Mouse (Mus musculus): ENCODE measurements around the gene Dph6.
"Not testable (repeated sequence)": the region's sequence is repeated elsewhere in the genome, so short reads cannot be mapped to it uniquely, and the experiment has no call there.

Gene Dph6

DNA sequence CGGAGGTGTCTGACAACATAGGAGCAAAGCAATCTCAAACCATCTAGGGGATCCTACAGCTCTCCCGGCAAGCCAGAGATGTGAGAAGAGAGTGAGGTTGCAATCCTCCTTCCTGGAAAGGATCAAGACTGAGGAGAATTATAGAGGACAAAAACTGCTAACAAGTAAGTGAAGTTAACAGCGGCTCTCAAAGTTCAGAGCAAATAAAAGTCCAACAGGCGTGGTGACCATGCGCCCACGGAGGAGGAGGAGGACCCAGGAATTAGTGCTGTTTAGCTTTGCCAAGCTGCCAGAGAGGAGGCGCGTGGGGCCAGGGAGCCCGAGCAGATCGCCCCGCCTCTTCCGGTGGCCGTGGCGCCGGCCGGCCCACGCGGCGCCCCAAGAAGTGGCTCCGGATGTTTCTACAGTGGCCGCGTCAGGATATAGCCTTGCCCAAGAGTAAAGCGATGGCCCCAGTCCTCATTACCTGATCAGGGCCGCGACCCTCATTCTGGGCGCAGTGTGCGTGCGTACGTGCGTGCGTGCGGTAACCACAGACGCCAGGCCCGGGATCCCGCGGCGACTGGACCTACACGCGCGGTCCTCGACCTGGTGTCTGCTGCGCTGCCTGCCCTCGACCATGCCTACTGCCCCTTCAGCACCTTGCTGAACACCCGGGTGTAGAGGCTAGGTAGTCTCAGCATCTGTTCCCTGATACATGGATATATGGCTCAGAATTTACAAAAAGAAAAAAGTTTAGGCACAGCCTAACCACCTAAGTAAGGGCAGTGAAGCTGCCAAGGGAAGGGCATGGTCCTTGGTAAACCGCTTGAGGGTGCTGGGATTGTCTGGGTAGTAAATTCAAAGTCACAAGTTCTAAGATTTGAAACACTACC, at the start of gene Dph6:
TSS of gene Dph6 (minus strand) at position 600 of the 875 bp plus-strand sequence.
- DNase-seq (ENCODE audit: low read depth, low spot score): peak; percentile 88

DNA sequence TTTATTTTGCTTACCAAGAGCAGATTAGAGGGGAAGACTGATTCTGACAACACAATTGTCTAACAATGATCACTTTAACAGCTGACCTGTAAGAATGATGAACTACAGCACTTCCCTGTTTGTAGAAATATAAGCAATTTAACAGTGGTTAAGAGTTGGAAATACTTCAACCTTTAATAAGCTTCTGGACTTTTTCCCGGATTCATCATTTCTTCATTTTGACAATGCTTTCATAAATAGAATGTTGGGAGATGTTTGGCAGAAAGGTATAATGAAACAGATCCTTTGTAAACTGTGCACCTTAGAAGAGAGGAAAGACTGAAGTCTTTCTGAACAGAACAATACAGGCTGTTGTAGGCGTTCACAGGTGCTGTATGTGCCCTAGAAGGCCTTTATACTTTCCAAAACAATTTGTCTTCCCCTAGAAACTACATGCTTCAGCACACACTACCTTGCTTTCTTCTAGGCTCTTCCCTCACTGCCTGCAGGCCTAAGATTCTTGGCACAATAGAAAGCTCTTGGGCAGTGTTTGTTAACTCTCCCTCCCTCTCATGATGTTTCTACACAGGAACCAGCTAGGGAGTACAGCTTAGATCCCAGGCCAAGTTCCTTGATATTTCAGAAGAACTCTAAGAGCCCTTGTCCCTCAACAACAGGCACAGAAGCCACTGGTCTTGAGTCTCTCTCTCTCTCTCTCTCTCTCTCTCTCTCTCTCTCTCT, 46.4 kb upstream of the Dph6 start:
- DNase-seq (ENCODE audit: low read depth, low spot score): no peak

DNA sequence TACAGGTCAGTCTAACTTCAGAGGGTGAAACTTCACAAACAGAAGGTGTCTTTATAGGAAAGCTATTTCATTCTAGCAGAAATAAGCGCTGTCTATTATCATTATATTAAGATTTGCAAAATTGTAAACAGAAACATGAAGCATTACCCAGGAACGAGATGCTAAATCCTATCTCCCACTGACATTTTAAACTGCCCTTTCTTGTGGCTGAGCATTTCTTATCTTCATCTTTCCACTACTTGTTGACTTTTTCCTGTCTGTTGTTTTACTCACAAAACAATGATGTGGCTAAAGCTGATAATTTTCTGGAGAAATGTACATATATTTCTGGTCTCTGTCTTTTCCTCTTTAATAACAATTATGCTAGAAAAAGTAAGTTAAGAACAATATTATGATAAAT, 36.8 kb upstream of the Dph6 start:
- DNase-seq (ENCODE audit: low read depth, low spot score): no peak

DNA sequence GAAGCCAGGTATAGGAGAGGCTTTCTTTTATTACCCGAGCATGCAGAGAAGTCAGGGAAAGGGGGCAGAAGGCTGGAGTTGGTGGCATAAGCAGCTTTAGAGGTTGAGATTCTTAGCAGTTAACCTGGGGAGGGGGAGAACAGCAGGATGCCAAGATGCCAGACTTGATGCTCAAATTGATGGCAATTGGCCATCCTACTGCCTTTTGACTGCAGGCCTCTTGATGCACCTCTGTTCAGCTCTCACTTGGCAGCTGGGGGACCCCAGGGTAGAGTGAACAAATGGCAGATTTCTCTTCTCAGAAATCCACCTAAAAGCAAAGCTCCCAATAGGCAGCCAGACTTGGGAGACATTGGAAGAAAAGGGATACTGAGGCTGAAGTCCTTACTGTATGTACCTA, 32.7 kb upstream of the Dph6 start:
- DNase-seq (ENCODE audit: low read depth, low spot score): no peak

DNA sequence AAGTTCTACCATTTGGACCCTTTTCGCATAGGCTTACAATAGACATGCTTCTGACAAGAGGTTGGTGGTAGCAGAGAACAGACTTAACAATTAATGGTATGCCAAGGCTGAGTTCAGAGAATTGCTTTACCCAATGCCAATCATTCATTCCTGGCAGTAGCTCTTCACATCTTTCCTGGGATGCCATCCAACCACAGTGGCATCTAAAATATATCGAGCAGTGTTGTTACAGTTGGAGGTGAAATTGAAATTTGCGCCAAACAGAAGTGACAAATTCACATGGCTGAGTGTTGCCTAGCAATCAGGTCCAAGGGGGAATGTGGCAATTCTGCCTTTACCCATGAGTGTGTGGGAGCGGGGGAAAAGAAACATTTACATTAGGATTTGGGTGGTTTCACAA, 32.3 kb upstream of the Dph6 start:
- DNase-seq (ENCODE audit: low read depth, low spot score): no peak

DNA sequence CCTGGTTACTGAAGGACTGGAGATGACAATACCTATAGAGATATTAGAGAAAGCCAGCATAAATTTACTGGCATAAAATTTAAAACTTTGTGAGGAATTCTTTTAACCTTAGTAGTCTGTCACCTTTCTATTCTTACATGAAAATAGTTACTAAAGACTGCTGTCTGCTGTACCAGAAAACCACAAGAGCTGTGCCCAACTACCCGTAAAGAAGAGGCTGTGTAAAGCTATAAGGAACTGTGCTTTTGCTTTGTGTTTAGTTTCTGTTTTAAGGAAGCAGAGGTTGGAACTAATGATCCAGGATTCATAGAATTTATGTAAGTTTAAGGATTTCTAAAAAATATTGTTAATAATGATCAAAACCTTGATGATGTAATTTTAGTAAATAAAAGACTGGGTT, 19.1 kb upstream of the Dph6 start:
- no peak for DNase-seq (ENCODE audit: low read depth, low spot score)

DNA sequence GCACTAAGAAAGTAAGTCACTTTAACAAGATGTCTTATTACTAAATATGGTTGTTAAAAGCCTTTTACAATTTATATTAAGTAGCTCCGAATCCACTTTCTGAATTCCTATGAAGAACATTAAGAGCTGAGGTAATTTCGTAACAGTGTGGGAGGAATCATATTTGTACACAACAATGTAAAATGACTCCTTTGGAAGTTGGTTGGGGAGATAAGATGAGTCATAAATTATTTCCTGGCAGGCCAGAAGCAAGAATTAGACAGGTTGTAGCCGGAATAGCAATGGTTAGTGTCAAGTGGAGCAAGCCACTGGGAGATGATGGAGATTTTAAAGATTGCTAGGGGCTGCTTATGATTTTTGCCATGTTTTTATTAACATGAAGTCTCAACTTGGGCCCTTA, 16.2 kb upstream of the Dph6 start:
- DNase-seq (ENCODE audit: low read depth, low spot score): no peak

DNA sequence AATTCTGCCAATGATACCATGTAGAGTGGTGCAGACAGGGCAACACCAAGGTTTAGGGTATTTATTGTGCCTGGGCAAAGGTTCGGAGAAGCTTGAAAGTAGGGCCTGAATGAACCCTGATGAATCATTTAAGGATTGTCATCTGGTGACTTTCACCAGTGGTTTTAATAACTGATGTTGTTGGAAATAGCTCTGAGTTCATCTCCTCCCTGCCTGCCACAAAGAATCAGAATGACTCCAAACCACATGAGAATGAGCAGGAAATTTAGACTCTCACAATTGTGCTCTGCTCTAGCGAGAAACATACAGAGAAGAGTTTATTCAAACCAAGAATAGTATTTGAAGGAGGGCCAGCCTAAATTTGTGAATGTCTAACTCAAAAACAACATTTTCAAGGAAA, 4.2 kb upstream of the Dph6 start:
- no peak for DNase-seq (ENCODE audit: low read depth, low spot score)

DNA sequence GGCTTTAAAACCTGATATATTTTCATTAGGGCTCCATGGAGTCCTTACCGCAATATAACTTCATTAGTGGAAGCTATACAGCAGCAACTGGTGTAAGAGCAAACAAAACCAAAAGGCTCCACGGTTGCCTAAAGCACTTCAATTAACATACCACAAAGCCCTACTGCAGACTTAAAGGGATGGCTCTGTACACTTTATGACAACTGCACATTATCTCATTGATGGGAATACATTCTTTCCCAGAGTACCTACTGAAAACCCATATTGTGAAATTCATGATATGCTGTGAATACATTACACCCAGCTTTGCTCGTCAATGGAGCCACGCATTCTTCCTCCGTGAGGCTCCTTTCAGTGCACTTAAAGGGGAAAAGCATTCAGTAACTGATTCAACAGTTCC, 8.5 kb downstream of the Dph6 start:
- DNase-seq (ENCODE audit: low read depth, low spot score): no peak

DNA sequence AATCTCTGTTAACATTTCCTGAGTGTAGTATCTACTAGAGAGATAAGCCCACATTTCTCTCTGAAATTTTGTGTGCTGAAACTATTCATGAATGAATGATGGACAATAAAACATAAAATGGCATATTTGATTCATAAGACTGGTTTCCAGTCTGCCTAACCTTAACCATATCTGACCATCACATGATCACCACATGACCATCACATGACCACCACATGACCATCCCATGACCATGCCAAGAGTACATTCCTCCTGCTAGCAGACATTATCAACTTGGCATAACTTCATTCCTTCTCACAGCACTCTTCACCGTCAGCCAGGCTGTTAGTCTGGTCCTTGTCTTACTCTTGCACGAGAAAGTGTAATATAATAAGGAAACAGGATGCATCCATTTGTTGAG, 10.9 kb downstream of the Dph6 start:
- no peak for DNase-seq (ENCODE audit: low read depth, low spot score)

DNA sequence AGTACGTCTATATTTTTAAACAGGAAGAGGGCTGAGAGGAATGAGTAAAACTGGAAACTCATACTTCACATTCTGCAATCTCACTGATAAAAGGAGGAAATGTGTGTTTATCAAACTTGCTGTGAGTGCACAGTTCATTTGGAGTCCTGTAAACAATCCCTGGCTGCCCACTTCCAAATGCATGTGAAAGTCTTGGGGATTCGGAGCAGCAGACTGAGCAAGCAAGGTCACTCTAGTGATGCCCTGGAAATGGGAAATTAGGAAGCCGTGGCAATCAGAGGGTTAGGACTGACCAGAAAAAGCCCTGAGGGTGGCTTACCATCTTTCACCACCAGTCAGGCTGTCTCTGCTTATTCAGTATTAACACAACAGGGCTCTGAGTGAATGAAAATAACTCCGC, 30.1 kb downstream of the Dph6 start:
- DNase-seq (ENCODE audit: low read depth, low spot score): peak; percentile 29

DNA sequence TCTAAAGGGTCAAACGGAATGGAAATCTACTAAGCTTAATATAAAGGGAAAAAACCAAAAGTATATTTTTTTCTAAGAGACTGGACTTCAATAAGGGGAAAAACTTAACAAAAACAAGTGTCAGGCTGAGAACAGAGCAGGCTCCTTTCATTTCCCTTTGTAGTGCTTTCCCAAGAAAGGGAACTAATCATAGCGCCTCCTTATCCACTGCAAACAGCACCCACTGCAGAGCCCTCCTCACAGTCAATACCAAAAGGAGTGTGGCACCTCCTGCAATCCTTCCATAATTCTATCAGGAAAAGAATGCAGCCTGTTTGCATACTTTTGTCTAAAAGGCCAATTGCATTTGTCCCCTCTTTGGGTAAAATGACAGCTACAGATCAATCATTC, 32.2 kb downstream of the Dph6 start:
- peak; percentile 14 for DNase-seq (ENCODE audit: low read depth, low spot score)

DNA sequence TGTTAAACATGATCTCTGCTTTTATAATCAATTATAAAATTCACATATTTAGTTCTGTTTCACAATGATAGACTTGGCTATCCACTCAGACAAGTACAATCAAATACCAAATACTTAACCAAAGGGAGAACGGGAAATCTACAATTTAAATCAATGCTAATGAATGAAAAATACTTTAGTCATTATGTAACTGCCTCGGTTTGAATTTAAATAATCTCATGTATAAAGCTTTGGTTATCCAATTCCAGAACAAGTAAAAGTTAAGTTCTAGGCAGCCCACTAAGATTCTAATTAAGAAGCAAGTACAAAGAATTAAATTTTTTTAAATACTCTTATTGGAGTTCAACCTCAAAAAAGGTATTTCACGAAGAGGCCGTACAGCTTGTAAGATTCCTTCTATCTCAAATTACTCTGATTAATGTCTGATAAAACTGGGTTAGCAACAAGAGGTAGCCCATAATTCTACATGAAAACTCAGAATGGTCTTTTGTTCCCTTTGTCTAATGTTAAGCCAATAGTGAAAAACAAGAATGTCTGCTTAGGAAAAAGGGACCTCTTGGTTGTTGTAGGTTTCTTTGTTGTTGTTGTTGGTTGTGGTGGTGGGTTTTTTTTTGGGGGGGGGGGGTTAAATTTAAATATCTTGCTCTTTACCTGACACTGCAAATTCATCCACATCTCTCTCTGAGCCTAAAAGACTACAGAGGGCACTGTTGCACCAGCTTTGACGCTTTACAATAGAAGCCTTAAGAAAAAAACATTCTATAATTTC, 32.8 kb downstream of the Dph6 start:
- DNase-seq (ENCODE audit: low read depth, low spot score): peak; percentile 23

DNA sequence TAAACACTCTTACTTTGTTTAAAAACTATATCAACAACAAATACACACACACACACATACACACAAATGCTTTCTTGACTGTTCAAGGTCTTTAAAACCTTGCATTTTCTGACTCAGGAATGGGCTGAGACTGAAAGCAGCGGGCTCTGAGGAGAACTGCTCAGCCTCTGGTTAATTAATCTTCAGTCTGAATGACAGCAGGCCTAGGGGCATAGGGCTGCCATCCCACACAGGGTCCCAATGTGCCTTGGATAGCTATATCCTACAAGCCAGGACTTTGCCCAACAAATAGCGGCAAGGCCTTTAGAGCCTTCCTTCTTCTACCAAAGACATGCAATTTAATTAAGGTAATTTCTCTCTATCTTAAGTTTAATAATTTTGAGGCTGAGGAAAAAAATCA, 43.2 kb downstream of the Dph6 start:
- peak; percentile 22 for DNase-seq (ENCODE audit: low read depth, low spot score)

DNA sequence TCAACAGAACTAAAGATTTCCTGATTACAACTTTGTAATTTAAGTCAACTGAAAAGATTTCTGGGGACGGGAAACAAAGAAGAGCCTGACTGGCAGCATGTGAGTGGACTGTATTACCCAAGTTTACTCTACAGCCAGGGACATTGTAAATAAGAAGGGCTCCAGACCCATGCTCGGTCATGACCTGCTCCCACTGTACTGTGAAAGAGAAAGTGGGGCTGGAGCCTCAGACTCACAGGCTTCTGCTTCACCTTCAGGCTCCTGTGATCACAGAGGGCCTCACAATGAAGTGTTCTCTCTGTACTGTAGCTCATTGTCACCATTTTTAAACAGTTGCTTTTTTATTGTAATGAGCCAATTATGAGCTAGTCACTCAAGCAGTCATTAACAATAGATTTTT, 44.7 kb downstream of the Dph6 start:
- DNase-seq (ENCODE audit: low read depth, low spot score): peak; percentile 20

DNA sequence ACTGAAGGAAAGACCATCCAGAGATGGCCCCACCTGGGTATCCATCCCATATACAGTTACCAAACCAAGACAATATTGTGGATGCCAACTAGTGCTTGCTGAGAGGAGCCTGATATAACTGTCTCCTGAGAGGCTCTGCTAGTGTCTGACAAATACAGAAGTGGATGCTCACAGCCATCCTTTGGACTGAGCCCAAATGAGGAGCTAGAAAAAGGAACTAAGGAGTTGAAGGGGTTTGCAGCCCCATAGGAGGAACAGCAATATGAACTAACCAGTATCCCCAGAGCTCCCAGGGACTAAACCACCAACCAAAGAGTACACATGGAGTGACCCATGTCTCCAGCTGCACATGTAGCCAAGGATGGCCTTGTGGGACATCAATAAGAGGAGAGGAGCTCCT, 49.6 kb downstream of the Dph6 start:
- not testable (repeated sequence) for DNase-seq (ENCODE audit: low read depth, low spot score)

DNA sequence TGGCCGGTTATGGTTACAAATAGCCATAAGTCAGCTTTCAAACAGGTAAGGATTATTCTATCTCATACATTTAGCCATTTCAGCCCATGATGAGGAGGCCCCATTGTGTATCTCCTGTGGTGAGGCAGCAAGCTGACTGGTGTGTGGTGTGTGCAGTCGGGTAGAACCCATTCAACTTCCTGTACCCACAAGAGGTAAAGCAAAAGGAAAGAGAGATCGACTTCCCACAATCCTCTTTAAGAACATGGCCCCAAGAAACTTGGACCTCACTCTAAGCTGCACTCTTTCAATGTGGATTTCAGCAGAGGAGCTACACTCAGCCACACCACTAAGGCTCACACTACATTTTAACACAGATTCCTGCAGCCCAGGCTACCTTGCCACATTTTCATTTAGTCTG, 53.6 kb downstream of the Dph6 start:
- no peak for DNase-seq (ENCODE audit: low read depth, low spot score)

DNA sequence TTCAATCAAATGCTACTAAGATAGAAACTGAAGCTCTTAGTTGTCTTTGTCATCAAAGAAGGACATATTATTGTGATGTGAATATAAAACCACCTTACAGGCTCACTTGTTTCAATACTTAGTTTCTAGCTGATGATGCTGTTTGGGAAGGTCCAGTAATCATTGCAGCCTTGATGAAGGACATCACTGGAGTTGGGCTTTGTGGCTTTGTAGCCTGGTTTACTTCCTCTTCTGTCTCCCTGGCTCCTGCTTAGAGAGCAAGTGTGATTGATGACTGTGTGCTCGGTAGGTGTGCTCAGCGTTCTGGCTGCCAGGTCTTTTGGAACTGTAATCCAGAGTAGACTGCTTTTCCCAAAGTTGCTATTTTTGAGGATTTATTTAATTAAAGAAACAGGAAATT, 55.0 kb downstream of the Dph6 start:
- DNase-seq (ENCODE audit: low read depth, low spot score): no peak

DNA sequence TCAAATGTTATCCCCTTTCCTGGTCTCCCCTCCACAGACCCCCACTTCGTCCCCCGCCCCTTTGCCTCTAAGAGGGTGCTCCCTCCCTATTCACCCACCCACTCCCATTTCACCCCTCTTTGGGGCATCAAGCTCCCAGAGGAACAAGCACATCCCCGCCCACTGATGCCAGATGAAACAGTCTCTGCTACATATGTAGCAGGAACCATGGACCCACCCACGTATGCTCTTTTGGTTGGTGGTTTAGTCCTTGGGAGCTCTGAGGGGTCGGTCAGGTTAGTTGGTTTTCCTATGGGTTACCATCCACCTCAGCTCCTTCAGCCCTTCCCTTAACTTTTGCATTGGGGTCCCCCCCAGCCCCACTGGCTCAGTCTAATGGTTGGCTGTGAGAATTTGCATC, 61.4 kb downstream of the Dph6 start:
- DNase-seq (ENCODE audit: low read depth, low spot score): no peak

DNA sequence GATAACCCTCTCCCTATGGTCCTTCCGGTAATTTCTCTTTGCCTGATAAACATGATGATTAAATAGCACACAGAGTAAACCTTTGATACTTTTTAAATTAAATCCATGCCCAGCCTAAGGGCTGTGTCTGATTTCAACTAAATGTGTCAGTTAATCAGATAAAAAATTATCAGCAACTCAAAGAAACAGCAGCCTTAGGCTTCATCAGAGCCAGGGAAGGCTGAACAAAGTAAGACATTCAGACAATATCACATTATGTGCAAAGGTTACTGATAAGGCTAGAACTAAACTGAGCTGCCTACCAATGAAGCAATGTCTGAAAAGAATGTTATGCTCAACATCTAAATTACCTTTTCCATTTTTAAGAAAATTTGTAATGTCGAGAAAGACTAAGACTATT, 74.0 kb downstream of the Dph6 start:
- no peak for DNase-seq (ENCODE audit: low read depth, low spot score)

DNA sequence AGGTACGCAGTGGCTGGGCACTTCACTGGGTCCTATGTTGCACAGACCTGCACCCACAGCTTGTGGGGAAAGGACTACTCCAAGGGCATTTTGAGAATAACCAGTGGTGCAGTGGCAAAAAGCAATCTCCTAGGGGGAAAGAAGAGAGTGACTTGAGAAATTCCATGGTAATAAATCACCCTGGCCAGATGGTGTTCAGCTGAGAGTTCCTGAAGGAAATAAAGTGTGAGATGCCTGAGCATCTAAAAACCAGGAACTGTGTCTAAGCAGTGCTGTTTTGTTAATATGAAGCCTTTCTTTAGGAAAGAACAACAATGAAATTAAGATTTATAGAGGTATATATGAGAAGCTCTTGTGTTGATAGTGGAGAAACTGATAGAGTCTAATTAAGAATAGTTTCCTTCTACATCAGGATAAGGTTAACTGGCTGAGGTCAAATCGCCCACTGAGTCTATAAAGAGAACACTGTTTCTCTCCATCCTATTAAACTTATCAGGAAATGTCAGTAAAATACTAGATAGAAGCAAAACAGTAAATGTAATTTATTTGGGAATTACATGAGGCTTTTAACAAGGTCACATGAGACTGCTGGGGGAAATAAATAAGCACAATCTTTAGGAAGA, 111.7 kb downstream of the Dph6 start:
- peak; percentile 69 for DNase-seq (ENCODE audit: low read depth, low spot score)

DNA sequence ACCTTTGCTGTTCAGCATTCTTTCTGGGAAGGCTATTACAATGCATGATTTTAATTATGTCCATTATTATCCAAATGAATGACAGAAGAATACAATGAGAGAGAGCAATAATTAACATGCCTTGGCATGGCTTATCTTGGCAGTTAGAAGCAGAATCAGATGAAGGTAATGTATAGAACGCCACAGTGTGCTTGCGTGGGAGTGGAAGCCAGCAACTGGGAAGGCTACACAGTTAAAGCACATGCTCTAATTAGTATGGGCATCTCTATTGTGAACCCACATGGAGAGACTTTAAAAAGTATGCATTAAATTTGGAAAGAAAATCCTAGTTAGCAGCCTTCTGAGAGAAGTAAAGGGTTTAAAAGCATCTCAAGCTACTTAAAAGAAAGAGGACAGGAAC, 112.4 kb downstream of the Dph6 start:
- DNase-seq (ENCODE audit: low read depth, low spot score): no peak

All from mesoderm, embryonic 11.5 days (tissue).